Mouse (Mus musculus): Measurements from ENCODE around the gene Rhot2. TPM values are rescaled to one million over a fixed set of nuclear protein-coding genes. Genes with fewer than 3 reads are reported as not detected.

Gene Rhot2
- total and polyA plus RNA-seq, 3 experiments, result 17.7 to 142 (median 31.2) TPM

DNA sequence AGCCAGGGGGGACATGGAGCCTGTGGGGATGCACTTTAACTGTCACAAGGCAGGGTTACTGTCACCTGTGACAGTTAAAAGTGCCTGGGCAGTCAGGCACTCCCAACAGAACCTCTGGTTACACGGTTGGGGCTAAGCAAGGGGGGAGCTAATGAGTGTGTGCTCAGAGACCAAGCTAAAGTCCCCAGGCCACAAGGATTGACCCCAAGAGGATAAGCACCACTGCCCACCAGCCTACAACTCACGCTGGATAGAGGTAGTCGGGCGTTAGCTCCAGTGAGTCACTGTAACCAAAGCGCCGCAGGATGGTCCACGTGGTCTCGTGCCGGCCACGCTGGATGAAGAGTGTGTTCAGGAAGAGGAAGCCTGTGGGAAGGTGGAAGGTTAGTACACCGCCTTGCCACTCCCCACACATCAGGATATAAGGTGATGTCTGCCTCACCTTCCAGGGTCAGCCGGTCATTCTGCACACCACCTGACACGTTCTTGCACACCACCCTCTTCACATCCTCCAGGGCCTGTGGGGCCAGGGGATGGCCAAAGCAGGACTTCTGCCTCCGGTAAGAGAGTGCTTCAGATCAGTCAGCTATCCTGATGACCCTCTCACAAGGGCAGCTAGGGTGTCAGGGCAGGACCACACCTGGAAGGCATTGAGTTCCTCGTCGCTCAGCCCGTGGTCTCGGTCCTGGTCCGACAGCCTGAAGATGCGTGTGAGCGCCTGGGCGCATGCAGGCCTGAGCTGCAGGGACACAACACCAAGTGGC, 3.4 kb downstream of the Rhot2 start, which contains the start of gene Gm20683:
Gene Gm20683 (minus strand): TSS at position 647 of the 764 bp plus-strand sequence.
- H3K36me3 ChIP-seq (replicated peaks), result peaks cover 86% of the 10 kb centered on the region

DNA sequence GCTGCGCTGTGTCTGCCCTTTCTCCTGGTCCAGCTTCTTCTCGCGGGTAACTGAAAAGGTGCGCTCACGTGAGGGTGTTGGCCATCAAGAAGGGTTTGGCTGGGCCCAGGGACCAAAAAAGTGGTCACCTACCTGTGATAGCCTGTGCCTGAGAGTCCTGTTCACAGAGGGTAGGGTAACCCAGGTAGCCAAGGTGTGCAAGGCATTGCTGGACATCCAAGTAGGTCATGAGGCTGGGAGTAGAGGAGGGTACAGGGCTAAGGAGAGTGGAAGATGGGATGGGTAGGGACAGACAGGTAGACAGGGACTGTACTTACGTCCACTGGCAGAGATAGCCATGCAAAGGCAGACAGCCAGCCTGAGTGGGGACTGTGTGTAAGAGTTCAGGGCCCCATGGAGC, 4.1 kb downstream of the Rhot2 start:
- peaks cover 89% of the 10 kb centered on the region for H3K4me1 ChIP-seq (ENCODE audit: insufficient read depth, low read depth, low read length)
- H3K4me3 ChIP-seq (ENCODE audit: low read depth, low read length), result no peak overlapping the region
- no peak for TF ChIP-seq POLR2AphosphoS5 (IDR thresholded peaks at IDR 0.05; ENCODE audit: insufficient replicate concordance, low read depth, low read length)
- no peak for TF ChIP-seq GATA2 (IDR thresholded peaks at IDR 0.05; ENCODE audit: borderline replicate concordance, low read depth, low read length)
- TF ChIP-seq CTCF (IDR thresholded peaks at IDR 0.05; ENCODE audit: low read depth, low read length), result no peak
- no peaks in the 10 kb centered on the region for H3K9me3 ChIP-seq (replicated peaks)
- DNase-seq (ENCODE audit: low spot score) (no peak), ATAC-seq (ENCODE audit: extremely low read depth, insufficient number of reproducible peaks, low FRiP score, poor library complexity, severe bottlenecking) (no peak)
- peaks cover 86% of the 10 kb centered on the region for H3K36me3 ChIP-seq (replicated peaks)
- H3K27me3 ChIP-seq (ENCODE audit: insufficient read depth, low read length), result no peaks in the 10 kb centered on the region

More for the DNA sequence above, 3.4 kb downstream of the Rhot2 start, which contains the start of gene Gm20683:
- no peaks in the 10 kb centered on the region for H3K9me3 ChIP-seq (replicated peaks)
- peaks cover 86% of the 10 kb centered on the region for H3K4me1 ChIP-seq (ENCODE audit: insufficient read depth, low read depth, low read length)
- no peak for ATAC-seq (ENCODE audit: extremely low read depth, insufficient number of reproducible peaks, low FRiP score, poor library complexity, severe bottlenecking)
- H3K4me3 ChIP-seq (ENCODE audit: low read depth, low read length), result no peak within 1 kb of the TSS; the same call in none of the 2 replicates
- TF ChIP-seq TAL1 (conservative IDR thresholded peaks at IDR 0.05; ENCODE audit: low read depth, low read length) (no peak), POLR2AphosphoS5 (IDR thresholded peaks at IDR 0.05; ENCODE audit: insufficient replicate concordance, low read depth, low read length) (no peak), GATA2 (IDR thresholded peaks at IDR 0.05; ENCODE audit: borderline replicate concordance, low read depth, low read length) (no peak), GATA1 (IDR thresholded peaks at IDR 0.05; ENCODE audit: borderline replicate concordance, low read length) (no peak), CTCF (IDR thresholded peaks at IDR 0.05; ENCODE audit: low read depth, low read length) (no peak)
- DNase-seq (ENCODE audit: low spot score), result no peak
- H3K27me3 ChIP-seq (ENCODE audit: insufficient read depth, low read length), result 0 out of 2 replicates have a peak, but pooled peaks cover 3% of the 10 kb centered on the region

- DNase-seq (ENCODE audit: low spot score) (no peak), ATAC-seq (ENCODE audit: extremely low read depth, insufficient number of reproducible peaks, low FRiP score, poor library complexity, severe bottlenecking) (no peak)
- no peaks in the 10 kb centered on the region for H3K9me3 ChIP-seq (replicated peaks)
- peaks cover 89% of the 10 kb centered on the region for H3K4me1 ChIP-seq (ENCODE audit: insufficient read depth, low read depth, low read length)
- no peaks in the 10 kb centered on the region for H3K27me3 ChIP-seq (ENCODE audit: insufficient read depth, low read length)
- H3K4me3 ChIP-seq (ENCODE audit: low read depth, low read length), result peak overlapping the region; percentile 11; the same call in 1 of the 2 replicates
- peaks cover 86% of the 10 kb centered on the region for H3K36me3 ChIP-seq (replicated peaks)
- TF ChIP-seq GATA1 (IDR thresholded peaks at IDR 0.05; ENCODE audit: borderline replicate concordance, low read length) (no peak), TAL1 (conservative IDR thresholded peaks at IDR 0.05; ENCODE audit: low read depth, low read length) (no peak), POLR2AphosphoS5 (IDR thresholded peaks at IDR 0.05; ENCODE audit: insufficient replicate concordance, low read depth, low read length) (no peak), CTCF (IDR thresholded peaks at IDR 0.05; ENCODE audit: low read depth, low read length) (no peak), GATA2 (IDR thresholded peaks at IDR 0.05; ENCODE audit: borderline replicate concordance, low read depth, low read length) (no peak)
These were observed 5.0 kb downstream of the Rhot2 start for GRCm38 (mm10) chr17:25839455-25840235.

GRCm38 (mm10) chr17:25838904-25839303, 5.7 kb downstream of the Rhot2 start:
- H3K27me3 ChIP-seq (ENCODE audit: insufficient read depth, low read length), result no peaks in the 10 kb centered on the region
- no peak for DNase-seq (ENCODE audit: low spot score)
- H3K4me3 ChIP-seq (ENCODE audit: low read depth, low read length), result no peak overlapping the region
- no peaks in the 10 kb centered on the region for H3K9me3 ChIP-seq (replicated peaks)
- ATAC-seq (ENCODE audit: extremely low read depth, insufficient number of reproducible peaks, low FRiP score, poor library complexity, severe bottlenecking), result no peak
- H3K36me3 ChIP-seq (replicated peaks), result peaks cover 94% of the 10 kb centered on the region
- H3K4me1 ChIP-seq (ENCODE audit: insufficient read depth, low read depth, low read length), result peaks cover 93% of the 10 kb centered on the region
- TF ChIP-seq POLR2AphosphoS5 (IDR thresholded peaks at IDR 0.05; ENCODE audit: insufficient replicate concordance, low read depth, low read length), result no peak
- no peak for TF ChIP-seq GATA1 (IDR thresholded peaks at IDR 0.05; ENCODE audit: borderline replicate concordance, low read length)
- no peak for TF ChIP-seq TAL1 (conservative IDR thresholded peaks at IDR 0.05; ENCODE audit: low read depth, low read length)
- TF ChIP-seq GATA2 (IDR thresholded peaks at IDR 0.05; ENCODE audit: borderline replicate concordance, low read depth, low read length), result no peak
- no peak for TF ChIP-seq CTCF (IDR thresholded peaks at IDR 0.05; ENCODE audit: low read depth, low read length)

DNA sequence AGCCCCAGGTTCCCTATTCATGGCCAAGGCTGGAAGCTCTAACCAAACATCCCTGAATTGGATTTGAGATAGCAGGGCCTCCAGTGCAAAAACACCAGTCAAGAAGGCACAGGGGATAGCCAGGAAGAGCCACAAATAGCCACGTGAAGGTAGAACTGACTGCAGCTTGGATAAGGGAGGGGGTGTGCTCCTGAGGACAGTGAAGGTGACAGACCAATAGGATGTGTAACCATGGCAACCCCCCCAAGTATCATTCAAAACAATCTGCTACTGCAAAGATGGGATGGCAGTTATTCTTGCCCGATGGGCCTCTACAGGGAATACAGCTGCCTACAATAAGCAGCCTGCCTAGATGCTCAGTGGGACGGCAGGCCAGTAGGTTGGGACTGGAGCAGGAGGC, 7.1 kb downstream of the Rhot2 start:
- TF ChIP-seq TAL1 (conservative IDR thresholded peaks at IDR 0.05; ENCODE audit: low read depth, low read length) (no peak), GATA2 (IDR thresholded peaks at IDR 0.05; ENCODE audit: borderline replicate concordance, low read depth, low read length) (no peak), POLR2AphosphoS5 (IDR thresholded peaks at IDR 0.05; ENCODE audit: insufficient replicate concordance, low read depth, low read length) (no peak; the same call in 1 of the 2 replicates), CTCF (IDR thresholded peaks at IDR 0.05; ENCODE audit: low read depth, low read length) (no peak), GATA1 (IDR thresholded peaks at IDR 0.05; ENCODE audit: borderline replicate concordance, low read length) (no peak)
- no peak overlapping the region for H3K4me3 ChIP-seq (ENCODE audit: low read depth, low read length)
- H3K27me3 ChIP-seq (ENCODE audit: insufficient read depth, low read length), result no peaks in the 10 kb centered on the region
- H3K4me1 ChIP-seq (ENCODE audit: insufficient read depth, low read depth, low read length), result peaks cover 86% of the 10 kb centered on the region
- DNase-seq (ENCODE audit: low spot score), result no peak
- H3K36me3 ChIP-seq (replicated peaks), result peaks cover 88% of the 10 kb centered on the region
- H3K9me3 ChIP-seq (replicated peaks), result no peaks in the 10 kb centered on the region
- ATAC-seq (ENCODE audit: extremely low read depth, insufficient number of reproducible peaks, low FRiP score, poor library complexity, severe bottlenecking), result no peak

DNA sequence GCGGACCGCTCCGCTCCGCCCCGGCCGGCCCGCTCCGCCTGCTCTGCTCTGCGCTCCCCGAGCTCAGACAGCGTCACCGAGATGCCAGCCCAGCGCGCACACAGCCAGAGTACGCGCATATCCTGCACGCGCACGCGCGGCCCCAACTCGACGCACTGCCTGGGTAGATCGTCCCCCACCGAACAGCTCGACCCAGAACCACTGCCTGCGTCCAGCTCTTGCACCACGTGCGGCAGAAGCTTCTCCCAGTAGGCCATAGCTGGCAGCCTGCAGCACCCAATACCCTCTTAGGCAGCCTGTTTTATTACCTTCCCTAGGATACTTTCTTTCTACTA, 7.6 kb downstream of the Rhot2 start, which contains the start of gene Rhbdl1:
Gene Rhbdl1 (minus strand): TSS at position 220 of the 335 bp plus-strand sequence.
- no peak for DNase-seq (ENCODE audit: low spot score)
- TF ChIP-seq TAL1 (conservative IDR thresholded peaks at IDR 0.05; ENCODE audit: low read depth, low read length) (no peak), POLR2AphosphoS5 (IDR thresholded peaks at IDR 0.05; ENCODE audit: insufficient replicate concordance, low read depth, low read length) (0 out of 2 replicates have a peak, but pooled peaks have one; percentile 41)
- H3K4me3 ChIP-seq (ENCODE audit: low read depth, low read length), result peak within 1 kb of the TSS; percentile 20; the same call in 1 of the 2 replicates
- peaks cover 83% of the 10 kb centered on the region for H3K4me1 ChIP-seq (ENCODE audit: insufficient read depth, low read depth, low read length)
- no peak for ATAC-seq (ENCODE audit: extremely low read depth, insufficient number of reproducible peaks, low FRiP score, poor library complexity, severe bottlenecking)
- no peaks in the 10 kb centered on the region for H3K27me3 ChIP-seq (ENCODE audit: insufficient read depth, low read length)
- H3K9me3 ChIP-seq (replicated peaks), result no peaks in the 10 kb centered on the region
- peaks cover 84% of the 10 kb centered on the region for H3K36me3 ChIP-seq (replicated peaks)
